Mouse (Mus musculus): ENCODE measurements at regions not wholly inside any gene's neighbourhood (a gene's known extent, or its start where the extent isn't known, plus 50 kb on each side); places are given as distances from the start of the nearest gene placed in this dataset.
A peak's percentile ranks its signal among the peaks of the same experiment; 100 is the strongest.

- DNase-seq = no peak
Observed at GRCm38 (mm10) chr4:105323446-105323845, 166.3 kb downstream of the Plpp3 start.

GRCm38 (mm10) chr4:105326989-105327388, 169.8 kb downstream of the Plpp3 start:
- peak in 1 of 2 experiments; percentile 28 for DNase-seq
- intact Hi-C loops (cut with DNase I) = loop anchor here (5.0 to 10.0 kb wide), 2 partner anchors 75 to 588 kb away; no protein-coding TSS in a partner anchor

More at GRCm38 (mm10) chr4:105323446-105323845, 166.3 kb downstream of the Plpp3 start:
- intact Hi-C loops (cut with DNase I) = loop anchor here (10.0 kb wide), 1 partner anchor 591 kb away; no protein-coding TSS in a partner anchor

GRCm38 (mm10) chr4:105327711-105328471, 170.7 kb downstream of the Plpp3 start:
- intact Hi-C loops (cut with DNase I) = loop anchor here (5.0 to 10.0 kb wide), 2 partner anchors 74 to 587 kb away; no protein-coding TSS in a partner anchor
- no peak for DNase-seq

- intact Hi-C loops (cut with DNase I) = loop anchor here (5.0 to 10.0 kb wide), 2 partner anchors 74 to 586 kb away; no protein-coding TSS in a partner anchor
- DNase-seq = peak; percentile 78
Observed at GRCm38 (mm10) chr4:105328776-105329175, 171.6 kb downstream of the Plpp3 start.

- intact Hi-C loops (cut with DNase I) = no loop called here
- DNase-seq = no peak
Observed at GRCm38 (mm10) chr4:105332081-105332480, 174.9 kb downstream of the Plpp3 start.

GRCm38 (mm10) chr4:105335872-105336271, 178.7 kb downstream of the Plpp3 start:
- intact Hi-C loops (cut with DNase I) = no loop called here
- DNase-seq = no peak

- no peak for DNase-seq
- intact Hi-C loops (cut with DNase I) = no loop called here
Observed at GRCm38 (mm10) chr4:105336557-105336956, 179.4 kb downstream of the Plpp3 start.

- no peak for DNase-seq
- intact Hi-C loops (cut with DNase I) = no loop called here
Observed at GRCm38 (mm10) chr4:105338131-105338530, 181.0 kb downstream of the Plpp3 start.

- DNase-seq = peak; percentile 26 to 47
- intact Hi-C loops (cut with DNase I) = no loop called here
Observed at GRCm38 (mm10) chr4:105338861-105339260, 181.7 kb downstream of the Plpp3 start.

GRCm38 (mm10) chr4:105341274-105341673, 184.1 kb downstream of the Plpp3 start:
- intact Hi-C loops (cut with DNase I) = no loop called here
- DNase-seq = no peak

- intact Hi-C loops (cut with DNase I) = no loop called here
- DNase-seq = no peak
Observed at GRCm38 (mm10) chr4:105346846-105347245, 189.7 kb downstream of the Plpp3 start.

- DNase-seq = no peak
- intact Hi-C loops (cut with DNase I) = no loop called here
Observed at GRCm38 (mm10) chr4:105347911-105348310, 190.8 kb downstream of the Plpp3 start.

GRCm38 (mm10) chr4:105349316-105350207, 192.4 kb downstream of the Plpp3 start:
- DNase-seq = no peak
- intact Hi-C loops (cut with DNase I) = no loop called here

GRCm38 (mm10) chr4:105352342-105352741, 195.2 kb downstream of the Plpp3 start:
- DNase-seq = peak; percentile 66 to 72
- intact Hi-C loops (cut with DNase I) = no loop called here

GRCm38 (mm10) chr4:105352953-105353352, 195.8 kb downstream of the Plpp3 start:
- DNase-seq = no peak
- intact Hi-C loops (cut with DNase I) = no loop called here

- intact Hi-C loops (cut with DNase I) = no loop called here
- no peak for DNase-seq
Observed at GRCm38 (mm10) chr4:105354097-105354496, 196.9 kb downstream of the Plpp3 start.

GRCm38 (mm10) chr4:105356616-105357015, 199.5 kb downstream of the Plpp3 start:
- intact Hi-C loops (cut with DNase I) = no loop called here

GRCm38 (mm10) chr4:105358725-105359124, 201.6 kb downstream of the Plpp3 start:
- no peak for DNase-seq
- intact Hi-C loops (cut with DNase I) = no loop called here

More at GRCm38 (mm10) chr4:105356616-105357015, 199.5 kb downstream of the Plpp3 start:
- DNase-seq = no peak

- intact Hi-C loops (cut with DNase I) = loop anchor here (5.0 kb wide), 1 partner anchor 82 kb away; no protein-coding TSS in a partner anchor
- DNase-seq = peak in 1 of 2 experiments; percentile 29
Observed at GRCm38 (mm10) chr4:105364496-105364895, 207.3 kb downstream of the Plpp3 start.

GRCm38 (mm10) chr4:105365076-105365475, 207.9 kb downstream of the Plpp3 start:
- intact Hi-C loops (cut with DNase I) = no loop called here
- peak in 1 of 2 experiments; percentile 17 for DNase-seq

- intact Hi-C loops (cut with DNase I) = no loop called here
- DNase-seq = no peak
Observed at GRCm38 (mm10) chr4:105376591-105376990, 219.4 kb downstream of the Plpp3 start.

All from heart, postnatal 14 days (tissue).